Mouse (Mus musculus) ES-CJ7 (cell line): ENCODE data around the gene Astn1.

ENCODE experiments used
- DNase-seq: peaks from one replicate; pipeline ENCODE4 v3.0.0; 2011; ENCODE audit warnings: low read depth, low spot score

Gene Astn1

GRCm38 (mm10) chr1:158516558-158516957 lies 154.5 kb downstream of the Astn1 start:
- DNase-seq = no peak

- no peak for DNase-seq
These were observed 174.1 kb downstream of the Astn1 start for GRCm38 (mm10) chr1:158536195-158536594.

GRCm38 (mm10) chr1:158536867-158537266 lies 174.8 kb downstream of the Astn1 start:
- DNase-seq = no peak

- DNase-seq = no peak
These were observed 183.0 kb downstream of the Astn1 start for GRCm38 (mm10) chr1:158545095-158545494.

- DNase-seq = no peak
These were observed 184.4 kb downstream of the Astn1 start for GRCm38 (mm10) chr1:158546513-158546912.

- DNase-seq = no peak
These were observed 185.6 kb downstream of the Astn1 start for GRCm38 (mm10) chr1:158547592-158548211.

- no peak for DNase-seq
These were observed 186.2 kb downstream of the Astn1 start for GRCm38 (mm10) chr1:158548319-158548718.

- no peak for DNase-seq
These were observed 187.5 kb downstream of the Astn1 start for GRCm38 (mm10) chr1:158549616-158550015.

GRCm38 (mm10) chr1:158551951-158552350 lies 189.9 kb downstream of the Astn1 start:
- DNase-seq = no peak

GRCm38 (mm10) chr1:158553341-158553740 lies 191.3 kb downstream of the Astn1 start:
- DNase-seq = no peak

GRCm38 (mm10) chr1:158554020-158554505 lies 192.0 kb downstream of the Astn1 start:
- DNase-seq = no peak

GRCm38 (mm10) chr1:158573168-158573567 lies 211.1 kb downstream of the Astn1 start:
- no peak for DNase-seq

GRCm38 (mm10) chr1:158573597-158573996 lies 211.5 kb downstream of the Astn1 start:
- no peak for DNase-seq

GRCm38 (mm10) chr1:158575997-158576396 lies 213.9 kb downstream of the Astn1 start:
- DNase-seq = no peak

GRCm38 (mm10) chr1:158581806-158582205 lies 219.7 kb downstream of the Astn1 start:
- DNase-seq = no peak

- DNase-seq = no peak
These were observed 226.8 kb downstream of the Astn1 start for GRCm38 (mm10) chr1:158588903-158589302.

GRCm38 (mm10) chr1:158596726-158597448 lies 234.8 kb downstream of the Astn1 start:
- DNase-seq = peak; percentile 69

GRCm38 (mm10) chr1:158597996-158598395 lies 235.9 kb downstream of the Astn1 start:
- DNase-seq = peak; percentile 78

GRCm38 (mm10) chr1:158599435-158599834 lies 237.4 kb downstream of the Astn1 start:
- no peak for DNase-seq

- DNase-seq = no peak
These were observed 241.0 kb downstream of the Astn1 start for GRCm38 (mm10) chr1:158603056-158603455.

GRCm38 (mm10) chr1:158604149-158604548 lies 242.1 kb downstream of the Astn1 start:
- DNase-seq = no peak

- DNase-seq = no peak
These were observed 243.5 kb downstream of the Astn1 start for GRCm38 (mm10) chr1:158605597-158605996.

GRCm38 (mm10) chr1:158606324-158606723 lies 244.3 kb downstream of the Astn1 start:
- no peak for DNase-seq
